Mouse (Mus musculus): Measurements from ENCODE around the gene Olfr791. TPM values are rescaled to one million over a fixed set of nuclear protein-coding genes. Genes with fewer than 3 reads are reported as not detected.
A peak's percentile ranks its signal among the peaks of the same experiment; 100 is the strongest.

Olfr791 gene
- total RNA-seq (2021), result not detected
- long read RNA-seq, result 0 reads

DNA sequence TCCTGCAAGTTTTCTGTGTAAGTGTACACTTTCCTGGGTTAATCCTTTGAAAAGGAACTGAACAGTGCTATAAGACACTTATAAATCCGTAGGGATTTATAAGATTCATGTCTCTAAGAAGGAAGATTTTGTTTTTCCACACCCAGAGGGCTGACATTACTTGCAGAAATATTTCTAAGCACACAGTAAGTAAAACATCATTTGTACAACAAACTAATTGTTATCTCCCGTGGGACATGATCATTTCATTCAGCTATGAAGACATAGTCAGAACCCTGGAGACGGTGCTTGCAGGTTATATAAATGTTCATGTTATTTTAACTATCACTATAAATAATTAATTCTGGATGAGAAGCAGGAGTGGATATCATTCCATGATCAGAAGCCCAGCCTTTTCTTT, at the start of gene Olfr791:
TSS of gene Olfr791 (plus strand) at position 301 of the 400 bp plus-strand sequence.
- DNase-seq (ENCODE audit: low spot score in 2 of 2), result no peak

DNA sequence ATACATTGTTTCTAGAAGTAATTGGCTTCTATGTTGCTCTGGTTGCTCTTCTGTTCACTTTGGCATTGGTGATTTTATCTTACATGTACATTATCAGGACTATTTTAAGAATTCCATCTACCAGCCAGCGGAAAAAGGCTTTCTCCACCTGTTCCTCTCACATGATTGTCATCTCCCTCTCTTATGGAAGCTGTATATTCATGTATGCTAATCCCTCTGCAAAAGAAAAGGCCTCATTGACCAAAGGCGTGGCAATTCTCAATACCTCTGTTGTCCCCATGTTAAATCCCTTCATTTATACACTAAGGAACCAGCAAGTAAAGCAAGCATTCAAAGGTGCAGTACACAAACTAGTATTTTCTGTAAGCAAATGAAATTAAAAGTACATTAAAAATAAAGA, 48.3 kb upstream of the Olfr791 start:
- no peak for DNase-seq (ENCODE audit: low spot score in 2 of 2)

DNA sequence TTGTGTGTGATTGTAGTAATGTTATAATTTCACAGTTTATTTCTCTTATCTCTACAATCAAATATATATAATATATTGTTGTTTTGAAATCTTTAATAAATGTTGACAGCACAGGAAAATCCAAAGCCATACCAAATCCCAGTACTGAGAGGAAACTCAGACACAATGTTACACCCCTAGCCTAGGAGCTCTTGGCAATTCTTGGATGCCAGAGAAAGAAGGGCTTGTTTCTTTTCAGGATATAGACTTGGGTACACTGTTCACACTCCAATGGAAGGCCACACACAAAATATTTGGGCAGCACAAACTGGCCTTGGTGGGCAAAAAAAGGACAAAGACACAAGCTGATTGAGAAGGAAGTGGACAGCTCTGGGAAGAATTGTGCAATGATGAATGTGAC, 47.9 kb upstream of the Olfr791 start:
- no peak for DNase-seq (ENCODE audit: low spot score in 2 of 2)

DNA sequence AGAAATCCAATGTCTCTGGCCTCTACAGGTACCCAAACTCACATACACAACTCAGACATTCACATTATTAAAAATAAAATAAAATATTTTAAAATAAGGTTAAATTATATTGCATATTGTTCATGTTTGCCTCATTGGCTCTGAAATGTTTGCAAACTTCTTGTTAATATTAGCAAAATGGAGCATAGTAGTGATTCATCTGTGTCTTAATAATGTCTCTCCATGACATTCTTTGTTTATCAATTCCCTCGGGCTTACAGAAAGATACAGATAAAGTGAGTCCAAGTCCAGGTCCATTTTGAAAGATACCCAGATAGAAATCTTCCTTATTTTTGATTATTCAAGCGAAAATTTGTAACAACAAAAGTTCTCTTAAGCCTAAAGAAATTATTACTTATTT, 37.1 kb upstream of the Olfr791 start, which contains the start of gene Olfr789:
TSS of gene Olfr789 (plus strand) at position 301 of the 400 bp plus-strand sequence.
- no peak for DNase-seq (ENCODE audit: low spot score in 2 of 2)

DNA sequence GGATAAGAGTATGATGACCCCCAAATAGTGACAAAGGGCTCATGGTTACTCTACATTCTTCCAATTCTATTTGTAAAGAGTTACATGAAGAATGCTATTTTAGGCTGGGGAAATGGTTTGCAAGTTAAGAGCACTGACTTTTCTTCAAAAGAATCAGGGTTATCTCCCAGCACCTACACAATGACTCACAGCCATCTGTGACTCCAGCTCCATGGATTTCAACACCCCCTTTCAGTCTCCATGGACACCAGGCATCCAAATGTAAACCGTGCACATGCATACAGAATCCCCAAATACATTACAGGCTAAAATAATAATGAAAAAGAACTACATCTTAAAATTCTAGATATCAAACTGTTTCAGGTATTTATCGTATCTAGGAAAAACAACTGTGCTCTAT, 31.5 kb upstream of the Olfr791 start:
- no peak for DNase-seq (ENCODE audit: low spot score in 2 of 2)

DNA sequence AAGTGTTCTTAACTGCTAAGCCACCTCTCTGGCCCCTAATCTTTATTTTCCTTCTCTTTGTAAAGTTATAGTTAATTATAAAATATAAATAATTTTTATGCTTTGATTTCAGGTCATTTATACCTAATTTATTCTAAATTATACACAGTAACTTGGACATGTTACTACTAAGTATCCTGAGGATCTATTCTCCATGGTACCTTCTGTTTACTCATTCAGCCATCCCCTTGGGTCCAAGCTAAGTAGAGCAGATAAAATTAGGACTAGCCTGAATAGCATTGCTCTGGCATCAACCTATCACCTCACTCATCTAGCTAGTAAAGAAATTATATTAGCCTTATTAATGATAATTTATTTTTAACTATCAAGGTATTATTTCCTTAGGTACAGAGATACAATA, 23.4 kb upstream of the Olfr791 start, which contains the start of gene Olfr790:
TSS of gene Olfr790 (plus strand) at position 301 of the 400 bp plus-strand sequence.
- DNase-seq (ENCODE audit: low spot score in 2 of 2), result no peak

DNA sequence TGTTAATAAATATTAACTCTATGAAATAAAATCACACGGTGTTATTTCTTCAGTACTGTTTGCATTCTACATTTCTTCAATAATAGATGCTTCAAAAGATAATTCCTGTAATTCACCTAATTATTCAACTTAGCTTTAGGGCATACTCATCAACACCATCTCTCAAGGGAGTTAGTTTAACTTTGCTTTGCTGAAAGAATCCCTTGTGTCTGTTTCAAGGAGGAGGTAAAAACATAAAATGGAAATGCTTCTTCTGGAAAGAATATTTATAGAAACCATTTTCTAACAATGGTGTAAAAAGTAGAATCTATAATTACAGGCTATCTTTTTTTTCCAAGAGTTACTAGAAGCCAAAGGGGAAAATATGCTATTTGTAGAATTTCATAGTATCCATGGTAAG, 17.3 kb downstream of the Olfr791 start, which contains the start of gene Olfr792:
TSS of gene Olfr792 (plus strand) at position 301 of the 400 bp plus-strand sequence.
- no peak for DNase-seq (ENCODE audit: low spot score in 2 of 2)

DNA sequence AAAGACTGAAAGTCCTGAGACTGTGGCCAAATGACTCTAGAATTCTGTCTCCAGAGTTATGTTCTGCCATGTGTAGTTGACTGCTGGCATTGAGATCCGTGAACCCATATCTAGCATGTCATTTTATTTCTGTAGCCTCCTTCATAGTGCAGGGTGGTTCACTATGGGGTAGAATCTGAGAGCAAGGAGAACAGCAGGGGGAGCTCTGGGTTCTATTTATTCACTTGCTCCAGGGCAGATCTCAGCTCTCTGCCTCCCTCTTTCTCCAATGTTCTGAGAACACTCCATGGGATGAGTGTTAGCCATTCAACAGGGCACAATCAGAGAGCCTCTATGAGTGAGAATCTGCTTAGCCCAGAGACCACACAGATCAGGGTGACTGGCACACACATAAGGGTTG, 27.8 kb downstream of the Olfr791 start:
- peak; percentile 2 to 18 for DNase-seq (ENCODE audit: low spot score in 2 of 2)

DNA sequence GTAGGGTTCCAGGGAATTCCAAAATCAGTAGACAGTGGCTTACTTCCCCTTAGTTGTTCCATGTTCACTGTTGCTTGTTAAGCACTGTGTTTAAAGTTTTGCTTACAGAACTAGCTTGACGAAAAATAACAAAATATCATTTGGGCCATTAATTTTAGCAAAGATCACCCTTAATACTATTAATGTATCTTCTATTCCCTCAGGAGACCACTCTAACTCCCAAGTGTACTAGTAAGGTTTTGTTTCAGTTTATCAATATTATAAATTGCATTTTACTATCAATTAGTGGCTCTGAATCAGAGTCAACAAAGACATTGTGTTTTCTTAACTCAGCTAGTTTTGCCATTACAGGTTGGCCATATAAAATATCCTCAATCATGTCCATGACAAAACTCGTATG, 45.8 kb downstream of the Olfr791 start, which contains the start of gene Olfr794:
TSS of gene Olfr794 (plus strand) at position 301 of the 400 bp plus-strand sequence.
- no peak for DNase-seq (ENCODE audit: low spot score in 2 of 2)

DNA sequence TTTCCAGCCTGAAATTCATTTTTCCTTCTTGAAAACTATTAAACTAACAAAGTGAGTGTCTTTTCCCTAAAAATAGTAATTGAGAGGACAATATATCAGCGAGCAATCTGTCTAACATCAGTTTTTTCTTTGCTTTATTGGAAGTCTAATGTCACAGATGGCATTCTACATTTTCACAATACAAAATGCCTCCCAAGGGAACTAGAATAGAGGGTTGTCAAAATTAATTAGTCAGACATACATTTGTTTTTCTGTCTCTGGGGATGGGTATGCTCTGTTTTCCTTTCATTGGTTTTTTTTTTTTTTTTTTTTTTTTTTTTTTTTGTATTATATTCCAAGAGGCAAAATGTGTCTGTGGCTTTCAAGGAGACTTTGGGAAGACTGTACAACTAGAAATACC, 55.5 kb downstream of the Olfr791 start:
- no peak for DNase-seq (ENCODE audit: low spot score in 2 of 2)

Other genes starting within 250 kb of the Olfr791 start
- not detected for gene Olfr780, start 203.7 kb upstream of the Olfr791 start, total RNA-seq (2021)
- gene Olfr781, start 192.9 kb upstream of the Olfr791 start, total RNA-seq (2021), result not detected
- gene Olfr782, start 172.9 kb upstream of the Olfr791 start, total RNA-seq (2021), result not detected
- gene Olfr784, start 137.7 kb upstream of the Olfr791 start, total RNA-seq (2021), result under 1 TPM in 1 of 2 experiments, not detected in 1; 0.18 TPM
- gene Olfr785, start 116.4 kb upstream of the Olfr791 start, total RNA-seq (2021), result not detected
- not detected for gene Olfr786, start 94.5 kb upstream of the Olfr791 start, total RNA-seq (2021)
- not detected for gene Olfr787, start 59.9 kb upstream of the Olfr791 start, total RNA-seq (2021)
- gene Olfr788, start 50.8 kb upstream of the Olfr791 start, total RNA-seq (2021), result not detected
- gene Olfr789, start 37.0 kb upstream of the Olfr791 start, total RNA-seq (2021), result not detected
- not detected for gene Olfr790, start 23.3 kb upstream of the Olfr791 start, total RNA-seq (2021)
- gene Olfr792, start 17.4 kb downstream of the Olfr791 start, total RNA-seq (2021), result not detected
- gene Olfr794, start 45.9 kb downstream of the Olfr791 start, total RNA-seq (2021), result not detected
- not detected for gene Olfr796, start 90.8 kb downstream of the Olfr791 start, total RNA-seq (2021)
- not detected for gene Olfr798, start 106.1 kb downstream of the Olfr791 start, total RNA-seq (2021)
- not detected for gene Olfr799, start 115.7 kb downstream of the Olfr791 start, total RNA-seq (2021)
- gene Olfr800, start 135.9 kb downstream of the Olfr791 start, total RNA-seq (2021), result not detected
- gene Olfr801, start 152.1 kb downstream of the Olfr791 start, total RNA-seq (2021), result not detected
- under 1 TPM; 0.09 TPM for gene Olfr802, start 166.4 kb downstream of the Olfr791 start, total RNA-seq (2021)
- not detected for gene Olfr803, start 172.5 kb downstream of the Olfr791 start, total RNA-seq (2021)
- gene Olfr804, start 181.4 kb downstream of the Olfr791 start, total RNA-seq (2021), result not detected
- not detected for gene Olfr805, start 207.6 kb downstream of the Olfr791 start, total RNA-seq (2021)
- gene Olfr806, start 220.1 kb downstream of the Olfr791 start, total RNA-seq (2021), result not detected
- gene Olfr807, start 236.0 kb downstream of the Olfr791 start, total RNA-seq (2021), result not detected
- not detected for gene Olfr808, start 243.7 kb downstream of the Olfr791 start, total RNA-seq (2021)

Measured in layer of hippocampus, postnatal 10 days (tissue).